Mouse (Mus musculus): Measurements from ENCODE around the gene Zfp691.

DNA sequence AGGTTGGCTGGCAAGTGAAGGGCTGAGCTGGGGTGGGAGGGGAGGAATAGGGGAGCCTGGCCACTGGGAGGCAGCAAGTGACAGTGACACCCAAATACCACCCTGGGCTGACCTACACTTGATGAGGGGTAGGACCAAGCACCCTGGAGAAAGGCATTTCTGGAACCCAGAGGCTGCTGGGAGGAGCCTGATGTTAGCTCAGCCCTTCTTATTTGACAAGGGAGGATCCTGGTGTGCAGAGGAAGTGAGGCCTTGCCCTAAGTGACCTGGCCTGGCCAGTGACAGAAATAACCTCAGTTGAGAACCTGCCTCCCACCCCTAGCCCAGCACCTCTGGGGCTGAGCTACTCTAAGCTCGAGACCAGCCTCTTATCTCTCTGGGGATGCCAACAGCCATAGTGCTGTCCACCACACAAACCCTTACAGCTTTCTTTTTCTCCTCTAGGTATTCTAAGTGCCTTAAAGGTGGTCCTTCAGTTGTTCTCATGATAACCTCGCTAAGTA is 49.2 kb downstream of the Zfp691 start:
- TF ChIP-seq POLR2A (IDR thresholded peaks at IDR 0.05; ENCODE audit: extremely low read depth, insufficient read depth, low read length) (no peak), CTCF (IDR thresholded peaks at IDR 0.05; ENCODE audit: extremely low read depth, insufficient read depth, low read length) (no peak)

Measured in cortical plate, adult 2 months (tissue).